ENCODE assay signal across 11 mouse cellular contexts in genomic region chr4:22494006-22494866, GRCm38 (mm10). TPM values are rescaled to one million over a fixed set of nuclear protein-coding genes. Genes with fewer than 3 reads are reported as not detected.
A peak's percentile ranks its signal among the peaks of the same experiment; 100 is the strongest.
DNase-seq lines count a peak whose midpoint lies in the region; ATAC-seq lines count a peak whose summit lies in the region.
"Had no signal": no experiment of that assay in that cellular context is flagged by ENCODE, and none has a peak within 500 bp of the region (broad histone marks: within the 10 kb centered on the region; RNA-seq: fewer than 3 reads in every experiment).

No protein-coding gene starts in this region.

- peaks cover 39% of the 10 kb centered on the region for H3K4me1 ChIP-seq in embryonic facial prominence, embryonic 15.5 days
- peaks cover 47% of the 10 kb centered on the region for H3K4me1 ChIP-seq in limb, embryonic 10.5 days
- peaks cover 61% of the 10 kb centered on the region for H3K4me1 ChIP-seq in neural tube, embryonic 15.5 days

- no peaks in the 10 kb centered on the region for H3K9me3 ChIP-seq in embryonic facial prominence, embryonic 15.5 days (replicated peaks)
- H3K9me3 ChIP-seq in limb, embryonic 10.5 days (replicated peaks): no peaks in the 10 kb centered on the region
- no peaks in the 10 kb centered on the region for H3K9me3 ChIP-seq in neural tube, embryonic 15.5 days (replicated peaks)

- H3K9ac ChIP-seq in embryonic facial prominence, embryonic 15.5 days: no peak overlapping the region
- peak overlapping the region; percentile 40 for H3K9ac ChIP-seq in neural tube, embryonic 15.5 days (replicated peaks)

- no peak for ATAC-seq in embryonic facial prominence, embryonic 15.5 days (ENCODE audit: insufficient number of reproducible peaks, low FRiP score, low TSS enrichment, low read depth)
- ATAC-seq in neural tube, embryonic 15.5 days (ENCODE audit: low FRiP score): no peak
- ATAC-seq: Patski had no signal

- peak overlapping the region; percentile 31; the same call in 1 of the 2 replicates for H3K4me2 ChIP-seq in embryonic facial prominence, embryonic 15.5 days (replicated peaks)
- peak overlapping the region; percentile 67 for H3K4me2 ChIP-seq in neural tube, embryonic 15.5 days

- peaks cover 91% of the 10 kb centered on the region for H3K27me3 ChIP-seq in embryonic facial prominence, embryonic 15.5 days
- H3K27me3 ChIP-seq in limb, embryonic 10.5 days (ENCODE audit: low read depth, poor library complexity, severe bottlenecking): peaks cover 100% of the 10 kb centered on the region
- peaks cover 28% of the 10 kb centered on the region for H3K27me3 ChIP-seq in neural tube, embryonic 15.5 days (replicated peaks)

- H3K27ac ChIP-seq in embryonic facial prominence, embryonic 15.5 days (replicated peaks): no peak overlapping the region
- no peak overlapping the region for H3K27ac ChIP-seq in limb, embryonic 10.5 days
- peak overlapping the region; percentile 78 for H3K27ac ChIP-seq in neural tube, embryonic 15.5 days (replicated peaks)

- under 1% methylated on average over 18 of the region's 18 CpGs for WGBS in embryonic facial prominence, embryonic 15.5 days
- WGBS in limb, embryonic 10.5 days: 1% methylated on average over 18 of the region's 18 CpGs
- 3% methylated on average over 18 of the region's 18 CpGs for WGBS in neural tube, embryonic 15.5 days

- H3K36me3 ChIP-seq in embryonic facial prominence, embryonic 15.5 days: no peaks in the 10 kb centered on the region
- no peaks in the 10 kb centered on the region for H3K36me3 ChIP-seq in limb, embryonic 10.5 days
- no peaks in the 10 kb centered on the region for H3K36me3 ChIP-seq in neural tube, embryonic 15.5 days

- peak overlapping the region; percentile 16 for H3K4me3 ChIP-seq in embryonic facial prominence, embryonic 15.5 days (replicated peaks)
- H3K4me3 ChIP-seq in limb, embryonic 10.5 days: peak overlapping the region; percentile 43
- peak overlapping the region; percentile 40 for H3K4me3 ChIP-seq in neural tube, embryonic 15.5 days (replicated peaks)

- peak; percentile 17 to 55 for DNase-seq in layer of hippocampus, postnatal 14 days (ENCODE audit: low spot score in 2 of 2)
- no peak for DNase-seq in layer of hippocampus, adult 9-10 months (ENCODE audit: low spot score)
- DNase-seq in limb, embryonic 10.5 days (ENCODE audit: low spot score): peak; percentile 47
- no peak for DNase-seq in spleen, postnatal 4 days (ENCODE audit: low spot score in 2 of 2)
- no peak for DNase-seq in adrenal gland, postnatal 14 days
- no peak for DNase-seq in gastrocnemius, adult 18-20 months (ENCODE audit: low spot score)
- DNase-seq: lung, postnatal 14 days had no signal

RNA-seq across cellular contexts. Expression of gene Pou3f2, which starts 6.1 kb away (rescaled TPM):
- 10 to 100 TPM in 1 of 2 experiments, 1 to 10 TPM in 1; 10.0 to 11.2 TPM for total RNA-seq in layer of hippocampus, postnatal 14 days (2021)
- polyA plus RNA-seq in embryonic facial prominence, embryonic 15.5 days (2015; fragmentation: Nextera tagmentation; extraction: Ambion mirVana): 0.11 and 0.29 TPM in 2 replicates
- 0.13 and 0.15 TPM in 2 replicates for polyA plus RNA-seq in limb, embryonic 10.5 days (2016; fragmentation: Nextera tagmentation; extraction: Ambion mirVana)
- 11.8 and 14.3 TPM in 2 replicates for polyA plus RNA-seq in neural tube, embryonic 15.5 days (2015; fragmentation: Nextera tagmentation; extraction: Ambion mirVana)
- total RNA-seq in adrenal gland, postnatal 14 days (2021): 0.07 and 0.08 TPM in 2 replicates
- total RNA-seq in gastrocnemius, adult 18-20 months (2021): not detected
- total RNA-seq: hematopoietic stem cell, adult 5-6 weeks had no signal
- polyA plus RNA-seq: Patski had no signal

Comparison
In these comparisons a context has a peak if more than half of its experiments do, and no peak if none do; other contexts are left out.
1. DNase-seq: peak in layer of hippocampus, postnatal 14 days (2 of 2) and limb, embryonic 10.5 days (single experiment); none in layer of hippocampus, adult 9-10 months (single experiment), spleen, postnatal 4 days (0 of 2), adrenal gland, postnatal 14 days (single experiment) and gastrocnemius, adult 18-20 months (single experiment).
2. RNA of gene Pou3f2, which starts 6.1 kb away (total RNA-seq): 10.0 to 11.2 TPM in layer of hippocampus, postnatal 14 days; 0.07 to 0.08 TPM in adrenal gland, postnatal 14 days and not detected in gastrocnemius, adult 18-20 months; every median in the first group is over 10 times any median in the second.
3. Peak in every context shown above with its lines, with median percentiles within 50 percentile points of each other: H3K4me3 ChIP-seq.